Mouse (Mus musculus): ENCODE data around the gene Arhgef26. TPM values are rescaled to one million over a fixed set of nuclear protein-coding genes. Genes with fewer than 3 reads are reported as not detected.

The Arhgef26 gene
- polyA plus RNA-seq, 1 experiment: 26.1 TPM

DNA sequence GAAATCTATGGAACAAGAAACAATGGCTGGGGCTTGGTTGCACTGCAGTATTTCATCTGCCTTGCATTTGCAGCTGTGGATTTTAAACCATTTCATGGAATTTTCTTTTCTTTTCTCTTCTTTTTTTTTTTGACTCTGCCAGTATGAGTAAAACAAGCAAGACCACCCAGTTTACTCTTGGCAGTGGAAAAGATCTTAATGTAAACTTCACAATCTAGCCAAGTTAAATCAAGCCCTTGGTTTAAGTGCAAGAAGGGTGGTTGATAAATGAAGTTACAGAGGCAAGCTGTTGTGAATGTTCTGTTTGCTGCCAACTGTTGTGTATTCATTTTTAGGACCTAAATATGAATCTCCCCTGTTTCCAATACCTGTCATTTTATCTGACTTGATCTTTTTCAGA is 54.5 kb downstream of the Arhgef26 start:
- Histone ChIP-seq H3K4me3 (replicated peaks; ENCODE audit: insufficient read depth, low read depth, low read length) (no peak overlapping the region), H3K4me1 (ENCODE audit: control insufficient read depth, insufficient read depth, low read length) (no peaks in the 10 kb centered on the region), H3K27ac (ENCODE audit: insufficient read depth, low read length) (no peak overlapping the region), H3K27me3 (ENCODE audit: control insufficient read depth, insufficient read depth, low read length) (no peaks in the 10 kb centered on the region)
- no peak for DNase-seq
- TF ChIP-seq CTCF (IDR thresholded peaks at IDR 0.05; ENCODE audit: borderline replicate concordance, insufficient read depth, low read depth, low read length) (no peak), POLR2A (IDR thresholded peaks at IDR 0.05; ENCODE audit: borderline replicate concordance, insufficient read depth, low read length) (no peak)

DNA sequence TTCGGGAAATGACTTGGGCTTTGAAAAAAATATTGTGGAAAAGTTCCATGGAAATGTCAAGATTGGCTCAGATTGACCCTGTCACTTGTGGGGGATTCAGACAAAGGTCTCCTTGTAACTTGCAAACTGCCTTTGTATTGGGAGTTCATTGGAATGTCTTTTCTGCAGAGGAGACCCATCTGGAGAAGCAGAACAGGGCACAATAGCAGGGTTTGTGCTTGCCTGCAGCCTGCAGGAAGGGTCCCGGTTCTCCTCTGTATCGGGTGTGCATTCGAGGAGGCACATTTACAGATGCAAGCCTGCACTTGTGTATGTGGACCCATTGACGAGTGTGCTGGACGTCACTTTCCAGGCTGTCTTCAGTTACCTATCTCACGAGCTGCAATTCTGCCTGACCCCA is 56.1 kb downstream of the Arhgef26 start:
- no peak overlapping the region for H3K4me3 ChIP-seq (replicated peaks; ENCODE audit: insufficient read depth, low read depth, low read length)
- H3K27ac ChIP-seq (ENCODE audit: insufficient read depth, low read length): no peak overlapping the region
- no peak for DNase-seq
- H3K4me1 ChIP-seq (ENCODE audit: control insufficient read depth, insufficient read depth, low read length): no peaks in the 10 kb centered on the region
- TF ChIP-seq CTCF (IDR thresholded peaks at IDR 0.05; ENCODE audit: borderline replicate concordance, insufficient read depth, low read depth, low read length) (no peak), POLR2A (IDR thresholded peaks at IDR 0.05; ENCODE audit: borderline replicate concordance, insufficient read depth, low read length) (no peak)
- 29% methylated on average over 7 of the region's 7 CpGs for WGBS
- H3K27me3 ChIP-seq (ENCODE audit: control insufficient read depth, insufficient read depth, low read length): no peaks in the 10 kb centered on the region

DNA sequence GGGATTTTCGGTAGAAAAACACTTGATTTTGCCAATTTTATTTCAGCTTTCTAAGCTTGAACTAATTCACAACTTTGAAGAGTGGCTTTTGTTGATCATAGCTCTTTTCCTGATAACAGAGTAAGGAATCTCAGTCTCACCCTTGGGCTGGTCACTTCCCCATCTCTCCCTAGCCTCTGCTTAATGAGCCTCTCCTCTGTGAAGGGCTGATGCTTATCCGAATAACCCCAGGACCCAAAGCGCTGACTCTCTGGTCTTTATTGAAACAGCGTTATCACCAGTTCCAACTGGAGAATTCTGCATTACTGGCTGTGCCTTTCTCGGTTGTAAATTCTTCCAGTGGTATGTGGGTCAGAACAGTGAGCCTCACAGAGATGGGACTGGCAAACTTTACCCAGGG is 57.2 kb downstream of the Arhgef26 start:
- WGBS: 80% methylated on average over 5 of the region's 5 CpGs
- H3K27ac ChIP-seq (ENCODE audit: insufficient read depth, low read length): no peak overlapping the region
- no peaks in the 10 kb centered on the region for H3K27me3 ChIP-seq (ENCODE audit: control insufficient read depth, insufficient read depth, low read length)
- no peak for DNase-seq
- no peak overlapping the region for H3K4me3 ChIP-seq (replicated peaks; ENCODE audit: insufficient read depth, low read depth, low read length)
- no peaks in the 10 kb centered on the region for H3K4me1 ChIP-seq (ENCODE audit: control insufficient read depth, insufficient read depth, low read length)
- no peak for TF ChIP-seq POLR2A (IDR thresholded peaks at IDR 0.05; ENCODE audit: borderline replicate concordance, insufficient read depth, low read length)
- TF ChIP-seq CTCF (IDR thresholded peaks at IDR 0.05; ENCODE audit: borderline replicate concordance, insufficient read depth, low read depth, low read length): no peak

DNA sequence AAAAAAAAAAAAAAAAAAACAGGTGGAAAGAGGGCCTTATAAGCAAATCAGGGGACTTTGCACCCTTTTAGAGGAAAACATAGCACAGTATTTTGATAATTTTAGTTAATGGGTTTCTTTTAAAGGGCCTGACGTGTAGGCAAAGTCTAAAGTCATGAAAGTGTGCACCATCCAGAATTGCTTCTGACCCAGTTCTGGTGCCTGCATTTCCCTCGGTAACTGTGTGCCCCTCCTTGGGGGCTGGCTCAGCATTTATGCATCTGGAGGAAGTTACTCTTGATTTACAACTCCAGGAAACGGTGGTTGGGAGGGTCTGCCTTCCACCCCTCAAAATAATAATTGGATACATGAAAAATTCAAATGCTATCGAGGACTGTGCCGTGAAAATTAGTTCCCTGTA is 58.0 kb downstream of the Arhgef26 start:
- Histone ChIP-seq H3K27ac (ENCODE audit: insufficient read depth, low read length) (no peak overlapping the region), H3K4me1 (ENCODE audit: control insufficient read depth, insufficient read depth, low read length) (no peaks in the 10 kb centered on the region), H3K27me3 (ENCODE audit: control insufficient read depth, insufficient read depth, low read length) (no peaks in the 10 kb centered on the region), H3K4me3 (replicated peaks; ENCODE audit: insufficient read depth, low read depth, low read length) (no peak overlapping the region)
- WGBS: 75% methylated on average over 5 of the region's 5 CpGs
- no peak for DNase-seq
- TF ChIP-seq CTCF (IDR thresholded peaks at IDR 0.05; ENCODE audit: borderline replicate concordance, insufficient read depth, low read depth, low read length) (no peak), POLR2A (IDR thresholded peaks at IDR 0.05; ENCODE audit: borderline replicate concordance, insufficient read depth, low read length) (no peak)

DNA sequence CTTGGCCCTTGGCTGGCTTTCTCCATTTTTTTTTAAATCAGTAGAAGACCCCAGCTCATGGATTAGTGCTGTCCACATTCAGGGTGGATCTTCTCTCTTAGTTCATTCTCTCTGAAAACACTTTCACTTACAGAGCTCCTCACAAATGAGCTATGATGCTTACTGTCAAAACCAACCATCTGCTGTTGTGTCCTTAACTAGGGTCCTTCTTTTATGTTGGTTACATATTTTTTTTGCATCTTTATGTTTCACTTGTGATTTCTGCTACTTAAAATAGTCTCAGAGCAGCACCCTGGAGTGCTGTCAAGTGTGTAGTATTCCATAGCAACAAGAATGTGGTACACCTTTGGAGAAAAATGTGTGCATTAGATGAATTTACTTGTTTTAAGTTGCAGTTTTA is 60.0 kb downstream of the Arhgef26 start:
- no peak for DNase-seq
- no peaks in the 10 kb centered on the region for H3K27me3 ChIP-seq (ENCODE audit: control insufficient read depth, insufficient read depth, low read length)
- TF ChIP-seq POLR2A (IDR thresholded peaks at IDR 0.05; ENCODE audit: borderline replicate concordance, insufficient read depth, low read length): no peak
- TF ChIP-seq CTCF (IDR thresholded peaks at IDR 0.05; ENCODE audit: borderline replicate concordance, insufficient read depth, low read depth, low read length): no peak
- H3K4me3 ChIP-seq (replicated peaks; ENCODE audit: insufficient read depth, low read depth, low read length): no peak overlapping the region
- no peaks in the 10 kb centered on the region for H3K4me1 ChIP-seq (ENCODE audit: control insufficient read depth, insufficient read depth, low read length)
- H3K27ac ChIP-seq (ENCODE audit: insufficient read depth, low read length): no peak overlapping the region

DNA sequence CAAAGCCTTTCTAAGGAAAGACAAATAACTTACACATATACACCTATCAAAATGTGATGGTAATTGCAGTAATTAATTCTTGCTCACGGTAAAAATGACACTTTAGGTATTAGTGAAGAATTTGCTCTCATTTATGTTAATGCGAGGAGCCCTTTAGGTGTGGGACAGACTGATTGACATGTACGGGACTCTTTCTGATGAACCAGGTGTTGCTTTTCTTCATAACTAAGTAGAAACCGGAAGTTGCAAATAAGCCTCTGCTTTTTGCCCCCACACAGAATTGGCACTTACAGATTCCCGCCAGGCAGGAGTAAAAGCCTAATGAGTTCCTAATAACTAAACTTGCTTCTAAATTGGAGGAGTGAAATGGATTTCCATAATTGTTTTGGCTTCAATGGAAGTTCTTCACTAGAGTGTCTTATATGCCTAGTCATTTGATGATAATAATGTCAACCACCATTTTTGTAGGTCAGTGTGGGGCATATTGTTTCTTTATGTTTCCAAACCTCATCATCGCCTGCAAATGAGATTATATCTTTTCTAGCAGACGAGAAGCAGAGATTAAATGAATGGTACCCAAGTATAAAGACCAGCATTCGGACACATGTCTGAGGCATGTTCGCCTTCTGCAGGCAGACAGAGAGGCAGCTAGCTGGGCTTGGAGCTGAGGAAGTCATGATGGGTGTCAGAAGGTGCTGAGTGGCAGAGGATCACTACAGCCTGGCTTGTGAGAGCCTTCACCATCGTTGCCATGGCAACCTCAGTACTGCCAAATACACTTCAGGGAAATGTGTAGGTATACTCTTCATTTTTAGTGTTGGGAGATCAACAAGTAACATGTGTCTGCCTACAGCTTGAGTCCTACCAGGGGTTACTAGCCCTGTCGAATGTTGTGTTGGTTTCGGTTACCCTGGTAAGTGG is 61.9 kb downstream of the Arhgef26 start:
- Histone ChIP-seq H3K27ac (ENCODE audit: insufficient read depth, low read length) (no peak overlapping the region), H3K27me3 (ENCODE audit: control insufficient read depth, insufficient read depth, low read length) (no peaks in the 10 kb centered on the region), H3K4me1 (ENCODE audit: control insufficient read depth, insufficient read depth, low read length) (no peaks in the 10 kb centered on the region), H3K4me3 (replicated peaks; ENCODE audit: insufficient read depth, low read depth, low read length) (no peak overlapping the region)
- no peak for DNase-seq
- WGBS: 88% methylated on average over 12 of the region's 12 CpGs
- no peak for TF ChIP-seq POLR2A (IDR thresholded peaks at IDR 0.05; ENCODE audit: borderline replicate concordance, insufficient read depth, low read length)
- TF ChIP-seq CTCF (IDR thresholded peaks at IDR 0.05; ENCODE audit: borderline replicate concordance, insufficient read depth, low read depth, low read length): no peak

DNA sequence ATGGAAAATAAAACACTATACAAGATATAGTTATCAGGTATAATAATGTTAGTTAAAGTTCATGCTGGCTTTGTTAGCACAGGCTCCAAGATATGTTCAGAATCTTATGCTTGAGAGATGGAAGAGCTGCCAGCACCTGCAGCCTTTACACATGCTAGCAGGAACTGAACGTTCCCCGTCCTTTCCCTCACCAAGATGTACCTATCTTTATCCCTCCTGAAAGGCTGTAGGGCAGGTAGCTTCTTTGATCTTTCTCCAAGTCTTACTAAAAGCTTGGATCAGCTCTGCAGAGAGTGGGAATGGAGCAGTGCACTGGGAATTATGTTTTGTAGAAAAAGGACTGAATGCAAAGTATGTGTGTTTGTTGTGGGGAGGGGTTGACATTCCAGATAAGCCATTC is 64.3 kb downstream of the Arhgef26 start:
- Histone ChIP-seq H3K4me1 (ENCODE audit: control insufficient read depth, insufficient read depth, low read length) (no peaks in the 10 kb centered on the region), H3K27ac (ENCODE audit: insufficient read depth, low read length) (no peak overlapping the region), H3K4me3 (replicated peaks; ENCODE audit: insufficient read depth, low read depth, low read length) (no peak overlapping the region), H3K27me3 (ENCODE audit: control insufficient read depth, insufficient read depth, low read length) (no peaks in the 10 kb centered on the region)
- no peak for DNase-seq
- WGBS: 86% methylated on average over 2 of the region's 2 CpGs
- no peak for TF ChIP-seq POLR2A (IDR thresholded peaks at IDR 0.05; ENCODE audit: borderline replicate concordance, insufficient read depth, low read length)
- no peak for TF ChIP-seq CTCF (IDR thresholded peaks at IDR 0.05; ENCODE audit: borderline replicate concordance, insufficient read depth, low read depth, low read length)

Measured in cerebellum, adult 2 months (tissue).